Mouse (Mus musculus) heart, adult 2 months (tissue): ENCODE measurements around the gene Mlf1. TPM values are rescaled to one million over a fixed set of nuclear protein-coding genes. Genes with fewer than 3 reads are reported as not detected.

Experiments used
- DNase-seq, 2 experiments: peaks; one replicate each; pipeline ENCODE4 v3.0.0; 2021
- H3K27ac ChIP-seq: fragments of 200-600 bp; 2 replicates; pipeline ENCODE4 v1.8.1; 2022
- H3K27me3 ChIP-seq: fragments of 200-500 bp; 2 replicates; pipeline ENCODE4 v1.6.1; 2012; ENCODE audit warnings: mild to moderate bottlenecking, low read length, inconsistent platforms, mixed read lengths; ENCODE audit not compliant: control insufficient read depth, insufficient read depth
- H3K36me3 ChIP-seq: fragments of 200-500 bp; 2 replicates; pipeline ENCODE4 v1.6.1; 2012; ENCODE audit warnings: low read length, inconsistent platforms; ENCODE audit not compliant: control insufficient read depth, insufficient read depth
- H3K4me1 ChIP-seq: fragments of 200-500 bp; 2 replicates; pipeline ENCODE4 v1.6.1; 2011; ENCODE audit warnings: low read length; ENCODE audit not compliant: control insufficient read depth, insufficient read depth
- H3K4me3 ChIP-seq: fragments of 200-600 bp; 2 replicates; pipeline ENCODE4 v1.8.1; 2022
- H3K79me2 ChIP-seq: fragments of 200-500 bp; replicated peaks from 2 replicates; pipeline ENCODE4 v1.6.1; 2012; ENCODE audit warnings: mild to moderate bottlenecking, inconsistent platforms, low read length, moderate library complexity, mixed read lengths; ENCODE audit not compliant: control insufficient read depth, insufficient read depth
- H3K9ac ChIP-seq: fragments of 200-500 bp; 2 replicates; pipeline ENCODE4 v1.6.1; 2012; ENCODE audit warnings: low read depth, mild to moderate bottlenecking, control low read depth, inconsistent platforms, low read length, mixed read lengths
- CTCF ChIP-seq: fragments of 200-600 bp; IDR thresholded peaks from 2 replicates; pipeline ENCODE4 v1.8.1; 2022; ENCODE audit warnings: antibody characterized with exemption, mild to moderate bottlenecking, moderate library complexity
- EP300 ChIP-seq: fragments of 200-500 bp; IDR thresholded peaks from 2 replicates; pipeline ENCODE4 v1.6.1; 2011; ENCODE audit warnings: low read depth, low read length, control low read depth; ENCODE audit not compliant: insufficient read depth
- POLR2A ChIP-seq: fragments of 200-500 bp; IDR thresholded peaks from 2 replicates; pipeline ENCODE4 v1.6.1; 2011; ENCODE audit warnings: mild to moderate bottlenecking, low read depth, low read length, control low read depth; ENCODE audit not compliant: insufficient read depth
- WGBS: fragments of 180-500 bp; shearing (Covaris S2); methylation state at CpG from one replicate; pipeline ENCODE4 v1.1.7; 2018; 5-methylcytosine and 5-hydroxymethylcytosine counted together
- intact Hi-C: fragments of 180-260 bp; cut with DNase I; formaldehyde crosslinking; loops from one replicate; pipeline ENCODE4 v1.15.1; 2025
- polyA plus RNA-seq: library from polyadenylated mRNA; depleted of rRNA; stranded (reverse); fragments of >200 nt; gene quantifications from 2 replicates; pipeline ENCODE4 v1.2.3, GENCODE M21; 2012; rRNA removed
- total RNA-seq, 2 experiments: library from RNA; stranded (reverse); gene quantifications; 2 replicates each; pipeline ENCODE4 v1.2.3; 2021

The Mlf1 gene
- total and polyA plus RNA-seq, 3 experiments: 52.7 to 189 (median 177) TPM

- no peaks in the 10 kb centered on the region for H3K27me3 ChIP-seq
- peaks cover 2% of the 10 kb centered on the region; the same call in 1 of the 2 replicates for H3K4me1 ChIP-seq
- H3K4me3 ChIP-seq: peak overlapping the region; percentile 78
- peaks cover 2% of the 10 kb centered on the region; the same call in 1 of the 2 replicates for H3K79me2 ChIP-seq
- 23% methylated on average over 8 of the region's 8 CpGs for WGBS
- intact Hi-C loops: no loop called here
- no peak overlapping the region for H3K27ac ChIP-seq
- TF ChIP-seq CTCF (peak; percentile 28), EP300 (no peak)
- H3K36me3 ChIP-seq: no peaks in the 10 kb centered on the region
- no peak overlapping the region for H3K9ac ChIP-seq
- no peak for DNase-seq
Measured at GRCm38 (mm10) chr3:67429338-67429998, 55.6 kb downstream of the Mlf1 start.

- peak; percentile 90 to 91 for DNase-seq
- TF ChIP-seq EP300: peak; percentile 82
- TF ChIP-seq POLR2A: peak; percentile 64
- peak; percentile 93 for TF ChIP-seq CTCF
- H3K79me2 ChIP-seq: peaks cover 2% of the 10 kb centered on the region; the same call in 1 of the 2 replicates
- intact Hi-C loops: loop anchor here (2.0 to 10.0 kb wide), 3 partner anchors 58 to 445 kb away; partner anchors contain the start of genes Mlf1, Rsrc1 and Shox2
- H3K27me3 ChIP-seq: no peaks in the 10 kb centered on the region
- peaks cover 2% of the 10 kb centered on the region; the same call in 1 of the 2 replicates for H3K4me1 ChIP-seq
- peak within 1 kb of the TSS; percentile 77 for H3K27ac ChIP-seq
- no peaks in the 10 kb centered on the region for H3K36me3 ChIP-seq
- WGBS: under 1% methylated on average over 24 of the region's 24 CpGs
- H3K4me3 ChIP-seq: peak within 1 kb of the TSS; percentile 78
- peak within 1 kb of the TSS; percentile 90 for H3K9ac ChIP-seq
Measured at GRCm38 (mm10) chr3:67429999-67430380, 56.1 kb downstream of the Mlf1 start, which contains the start of gene Gfm1. Gene Gfm1, plus strand, starts transcription at chr3:67430096.

- intact Hi-C loops: loop anchor here (5.0 to 10.0 kb wide), 2 partner anchors 62 to 449 kb away; partner anchors contain the start of genes Mlf1, Rsrc1 and Shox2
- 92% methylated on average over 6 of the region's 6 CpGs for WGBS
- no peak overlapping the region for H3K9ac ChIP-seq
- no peak overlapping the region for H3K27ac ChIP-seq
- H3K4me3 ChIP-seq: no peak overlapping the region
- H3K27me3 ChIP-seq: no peaks in the 10 kb centered on the region
- DNase-seq: no peak
- H3K79me2 ChIP-seq: peaks cover 2% of the 10 kb centered on the region; the same call in 1 of the 2 replicates
- peaks cover 2% of the 10 kb centered on the region; the same call in 1 of the 2 replicates for H3K4me1 ChIP-seq
- no peaks in the 10 kb centered on the region for H3K36me3 ChIP-seq
- TF ChIP-seq POLR2A (no peak), EP300 (no peak), CTCF (no peak)
Measured at GRCm38 (mm10) chr3:67434011-67434410, 60.1 kb downstream of the Mlf1 start.

DNA sequence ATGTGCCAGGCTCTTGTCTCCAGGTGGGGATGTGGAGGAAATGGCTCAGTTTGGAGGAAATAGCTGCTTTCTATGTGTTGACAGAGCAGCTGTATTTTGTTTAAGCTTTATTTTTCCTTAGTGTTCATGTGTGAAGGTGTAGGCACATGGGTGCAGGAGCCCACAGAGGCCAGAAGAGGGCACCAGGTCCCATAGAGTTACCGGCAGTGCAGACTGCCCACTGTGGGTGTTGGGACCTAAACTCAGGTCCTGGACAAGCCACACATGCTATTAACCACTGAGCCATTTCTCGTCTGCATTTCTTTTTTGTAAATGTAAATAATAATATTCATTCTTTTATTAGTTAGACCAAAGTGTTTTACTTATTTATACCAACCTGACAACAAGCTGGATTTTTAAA lies 73.2 kb downstream of the Mlf1 start:
- H3K27me3 ChIP-seq: no peaks in the 10 kb centered on the region
- intact Hi-C loops: no loop called here
- 93% methylated on average over 2 of the region's 2 CpGs for WGBS

More for the DNA sequence above, 73.2 kb downstream of the Mlf1 start:
- Histone ChIP-seq H3K4me3 (no peak overlapping the region), H3K9ac (no peak overlapping the region), H3K27ac (no peak overlapping the region), H3K4me1 (no peaks in the 10 kb centered on the region), H3K79me2 (no peaks in the 10 kb centered on the region), H3K36me3 (peaks cover 2% of the 10 kb centered on the region; the same call in 1 of the 2 replicates)
- TF ChIP-seq CTCF (peak; percentile 48), POLR2A (no peak)
- no peak for DNase-seq

Other genes with a start within 250 kb of the Mlf1 start
- not detected for gene Gm17402, start 1.1 kb downstream of the Mlf1 start, total RNA-seq
- not detected in 2 replicates for gene Gm17402, start 1.1 kb downstream of the Mlf1 start, polyA plus RNA-seq
- 100 to 1,000 TPM; 203 to 226 TPM for gene Gfm1, start 56.0 kb downstream of the Mlf1 start, total RNA-seq
- 70.9 and 127 TPM in 2 replicates for gene Gfm1, start 56.0 kb downstream of the Mlf1 start, polyA plus RNA-seq
- 1 to 10 TPM; 2.6 to 4.5 TPM for gene Lxn, start 89.8 kb downstream of the Mlf1 start, total RNA-seq
- gene Lxn, start 89.8 kb downstream of the Mlf1 start, polyA plus RNA-seq: 8.8 and 11.0 TPM in 2 replicates
- 1 to 10 TPM in 1 of 2 experiments, under 1 TPM in 1; 0.89 to 1.0 TPM for gene Rarres1, start 141.4 kb downstream of the Mlf1 start, total RNA-seq
- 0.70 and 0.94 TPM in 2 replicates for gene Rarres1, start 141.4 kb downstream of the Mlf1 start, polyA plus RNA-seq
- 10 to 100 TPM; 24.4 to 28.5 TPM for gene Mfsd1, start 208.6 kb downstream of the Mlf1 start, total RNA-seq
- gene Mfsd1, start 208.6 kb downstream of the Mlf1 start, polyA plus RNA-seq: 15.3 and 19.5 TPM in 2 replicates